16 mouse cellular contexts compared by ENCODE assay signal in the genomic region with DNA sequence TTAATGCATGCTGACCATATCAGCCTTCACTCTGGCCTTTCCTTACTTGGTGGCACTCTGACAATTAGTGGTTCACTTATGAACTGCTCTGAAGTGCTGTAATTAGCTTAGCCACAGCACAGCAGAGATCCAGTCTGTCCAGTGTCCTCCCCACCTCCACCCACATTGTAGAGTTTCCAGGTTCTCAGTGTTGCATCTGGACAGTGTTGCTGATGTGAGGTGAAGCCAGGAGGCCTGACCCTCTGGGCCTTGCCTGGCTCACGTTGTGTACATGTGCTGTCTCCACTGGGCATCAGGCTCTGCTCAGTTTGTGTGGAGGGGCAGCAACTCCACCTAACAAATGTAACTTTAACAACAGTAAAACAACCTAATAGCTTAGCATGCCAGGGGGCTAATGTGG.
A peak's percentile ranks its signal among the peaks of the same experiment; 100 is the strongest.
DNase-seq lines count a peak whose midpoint lies in the region; ATAC-seq and TF ChIP-seq lines count a peak whose summit lies in the region.
"Had no signal": no experiment of that assay in that cellular context is flagged by ENCODE, and none has a peak within 500 bp of the region (broad histone marks: within the 10 kb centered on the region; RNA-seq: fewer than 3 reads in every experiment).

No protein-coding gene starts in this region.

- H3K36me3 ChIP-seq in E14TG2a.4 (ENCODE audit: insufficient read depth, low read length), result no peaks in the 10 kb centered on the region
- no peaks in the 10 kb centered on the region for H3K36me3 ChIP-seq in forebrain, embryonic 15.5 days
- H3K36me3 ChIP-seq in limb, embryonic 11.5 days (ENCODE audit: control insufficient read depth, insufficient read depth, low read length), result no peaks in the 10 kb centered on the region
- no peaks in the 10 kb centered on the region for H3K36me3 ChIP-seq in midbrain, embryonic 13.5 days
- H3K36me3 ChIP-seq: liver, embryonic 15.5 days had no signal

- DNase-seq in heart, adult 11 months, result peak; percentile 82
- DNase-seq in heart, adult 8-10 months (ENCODE audit: low spot score), result no peak
- DNase-seq in limb, embryonic 11.5 days (ENCODE audit: low spot score), result peak; percentile 53
- DNase-seq in kidney, adult 8-10 months, result no peak
- DNase-seq: cerebellum, adult 9-11 months; embryo, embryonic 11 days; heart, adult 18-20 months; heart, postnatal 36 days; thymus, postnatal 25 days had no signal

- peaks cover 39% of the 10 kb centered on the region for H3K4me1 ChIP-seq in E14TG2a.4 (replicated peaks; ENCODE audit: low read depth, low read length)
- H3K4me1 ChIP-seq in forebrain, embryonic 15.5 days, result peaks cover 28% of the 10 kb centered on the region
- peaks cover 15% of the 10 kb centered on the region; the same call in 1 of the 2 replicates for H3K4me1 ChIP-seq in limb, embryonic 11.5 days (ENCODE audit: control insufficient read depth, insufficient read depth, low read length)
- H3K4me1 ChIP-seq in midbrain, embryonic 13.5 days (replicated peaks), result peaks cover 22% of the 10 kb centered on the region
- H3K4me1 ChIP-seq: liver, embryonic 15.5 days had no signal

- H3K27ac ChIP-seq in forebrain, embryonic 15.5 days (replicated peaks), result peak overlapping the region; percentile 73
- no peak overlapping the region for H3K27ac ChIP-seq in limb, embryonic 11.5 days (replicated peaks; ENCODE audit: low read depth, low read length)
- H3K27ac ChIP-seq in midbrain, embryonic 13.5 days, result no peak overlapping the region
- H3K27ac ChIP-seq: liver, embryonic 15.5 days; macrophage had no signal

- no peak overlapping the region for H3K9ac ChIP-seq in forebrain, embryonic 15.5 days (replicated peaks)
- H3K9ac ChIP-seq in limb, embryonic 11.5 days (ENCODE audit: low read length), result no peak overlapping the region
- no peak overlapping the region for H3K9ac ChIP-seq in midbrain, embryonic 13.5 days (replicated peaks)
- H3K9ac ChIP-seq: liver, embryonic 15.5 days had no signal

- no peaks in the 10 kb centered on the region for H3K27me3 ChIP-seq in E14TG2a.4 (ENCODE audit: insufficient read depth, low read length)
- no peaks in the 10 kb centered on the region for H3K27me3 ChIP-seq in forebrain, embryonic 15.5 days
- H3K27me3 ChIP-seq in limb, embryonic 11.5 days (ENCODE audit: control insufficient read depth, insufficient read depth, low read length), result no peaks in the 10 kb centered on the region
- no peaks in the 10 kb centered on the region for H3K27me3 ChIP-seq in midbrain, embryonic 13.5 days
- H3K27me3 ChIP-seq: liver, embryonic 15.5 days had no signal

- no peak for TF ChIP-seq CTCF in E14TG2a.4 (conservative IDR thresholded peaks at IDR 0.05; ENCODE audit: low read length)

- peak; percentile 20; the same call in 1 of the 2 replicates for ATAC-seq in forebrain, embryonic 15.5 days (replicated peaks)
- 0 out of 2 replicates have a peak, but pooled peaks have one; percentile 36 for ATAC-seq in limb, embryonic 11.5 days (ENCODE audit: insufficient number of reproducible peaks, low FRiP score, low TSS enrichment, low read depth)
- no peak for ATAC-seq in midbrain, embryonic 13.5 days
- ATAC-seq: intestine, embryonic 16.5 days had no signal

- no peak overlapping the region for H3K4me2 ChIP-seq in forebrain, embryonic 15.5 days (replicated peaks)
- no peak overlapping the region for H3K4me2 ChIP-seq in limb, embryonic 11.5 days (ENCODE audit: low read depth, severe bottlenecking)
- no peak overlapping the region for H3K4me2 ChIP-seq in midbrain, embryonic 13.5 days (replicated peaks)
- H3K4me2 ChIP-seq: liver, embryonic 15.5 days; midbrain, embryonic 11.5 days had no signal

- peak overlapping the region; percentile 27; the same call in 1 of the 2 replicates for H3K4me3 ChIP-seq in E14TG2a.4 (replicated peaks; ENCODE audit: low read length)
- no peak overlapping the region for H3K4me3 ChIP-seq in forebrain, embryonic 15.5 days
- H3K4me3 ChIP-seq in limb, embryonic 11.5 days (ENCODE audit: low read depth, low read length), result no peak overlapping the region
- no peak overlapping the region for H3K4me3 ChIP-seq in midbrain, embryonic 13.5 days (replicated peaks)
- H3K4me3 ChIP-seq: liver, embryonic 15.5 days had no signal

- H3K9me3 ChIP-seq in E14TG2a.4 (ENCODE audit: low read length), result peaks cover 9% of the 10 kb centered on the region; the same call in 1 of the 2 replicates
- no peaks in the 10 kb centered on the region for H3K9me3 ChIP-seq in forebrain, embryonic 15.5 days
- H3K9me3 ChIP-seq in limb, embryonic 11.5 days (ENCODE audit: control insufficient read depth, low read length), result no peaks in the 10 kb centered on the region
- no peaks in the 10 kb centered on the region for H3K9me3 ChIP-seq in midbrain, embryonic 13.5 days
- H3K9me3 ChIP-seq: liver, embryonic 15.5 days had no signal

- 15% methylated on average over 1 of the region's 1 CpGs for WGBS in forebrain, embryonic 15.5 days
- 9% methylated on average over 1 of the region's 1 CpGs for WGBS in limb, embryonic 11.5 days
- 29% methylated on average over 1 of the region's 1 CpGs for WGBS in midbrain, embryonic 13.5 days

Comparison
In these comparisons a context has a peak if more than half of its experiments do, and no peak if none do; other contexts are left out.
1. DNase-seq: peak in heart, adult 11 months (single experiment) and limb, embryonic 11.5 days (single experiment); none in heart, adult 8-10 months (single experiment) and kidney, adult 8-10 months (0 of 2).